ENCODE assay signal across 25 mouse cellular contexts in the genomic region with DNA sequence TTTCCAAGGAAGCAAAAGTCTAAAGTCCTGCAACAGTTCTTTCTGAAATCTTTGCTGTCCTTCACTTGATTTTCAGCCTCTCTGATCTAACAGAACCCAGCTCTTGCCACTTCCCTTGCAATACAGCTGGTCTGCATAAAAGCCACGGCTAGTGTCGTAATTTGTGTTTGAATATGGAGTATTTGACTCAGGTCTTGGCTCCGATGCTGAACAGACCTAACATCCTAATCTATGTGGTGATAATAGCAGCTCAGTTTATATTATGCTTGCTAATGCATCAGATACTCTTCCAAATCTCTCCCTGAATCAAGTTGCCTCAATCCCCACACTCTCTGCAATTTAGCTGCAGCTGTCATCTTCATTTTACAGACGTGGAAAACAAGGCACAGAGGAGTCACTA.
DNase-seq lines count a peak whose midpoint lies in the region; ATAC-seq and TF ChIP-seq lines count a peak whose summit lies in the region.
"Had no signal": no experiment of that assay in that cellular context is flagged by ENCODE, and none has a peak within 500 bp of the region (broad histone marks: within the 10 kb centered on the region; RNA-seq: fewer than 3 reads in every experiment).

No protein-coding gene starts in this region.

- no peaks in the 10 kb centered on the region for H3K36me3 ChIP-seq in lung, embryonic 14.5 days (ENCODE audit: insufficient read depth)
- H3K36me3 ChIP-seq in stomach, embryonic 16.5 days (ENCODE audit: control insufficient read depth, insufficient read depth, low read length): no peaks in the 10 kb centered on the region
- H3K36me3 ChIP-seq: embryonic facial prominence, embryonic 15.5 days; forebrain, embryonic 10.5 days; G1E; hindbrain, embryonic 13.5 days had no signal

- intact Hi-C loops in heart, postnatal 36 days (cut with DNase I): no loop called here

- H3K27ac ChIP-seq in lung, embryonic 14.5 days (ENCODE audit: low read depth): no peak overlapping the region
- no peak overlapping the region for H3K27ac ChIP-seq in stomach, embryonic 16.5 days (ENCODE audit: low read length)
- H3K27ac ChIP-seq: embryonic facial prominence, embryonic 15.5 days; forebrain, embryonic 10.5 days; gastrocnemius, adult 2 months; hindbrain, embryonic 13.5 days had no signal

- 34% methylated on average over 4 of the region's 4 CpGs for WGBS in lung, embryonic 14.5 days
- WGBS in stomach, embryonic 16.5 days: 39% methylated on average over 4 of the region's 4 CpGs

- no peaks in the 10 kb centered on the region for H3K4me1 ChIP-seq in lung, embryonic 14.5 days (ENCODE audit: insufficient read depth)
- H3K4me1 ChIP-seq in stomach, embryonic 16.5 days (ENCODE audit: control insufficient read depth, insufficient read depth, low read length): no peaks in the 10 kb centered on the region
- H3K4me1 ChIP-seq: embryonic facial prominence, embryonic 15.5 days; forebrain, embryonic 10.5 days; hindbrain, embryonic 13.5 days had no signal

- H3K4me3 ChIP-seq in lung, embryonic 14.5 days (ENCODE audit: low read depth, low read length): no peak overlapping the region
- no peak overlapping the region for H3K4me3 ChIP-seq in stomach, embryonic 16.5 days (replicated peaks; ENCODE audit: low read length)
- H3K4me3 ChIP-seq: embryonic facial prominence, embryonic 15.5 days; erythroblast, embryonic 14.5 days; forebrain, embryonic 10.5 days; gastrocnemius, adult 2 months; hindbrain, embryonic 13.5 days had no signal

- H3K27me3 ChIP-seq in lung, embryonic 14.5 days (ENCODE audit: insufficient read depth, low read length): no peaks in the 10 kb centered on the region
- H3K27me3 ChIP-seq in stomach, embryonic 16.5 days (ENCODE audit: control insufficient read depth, insufficient read depth, low read length): no peaks in the 10 kb centered on the region
- H3K27me3 ChIP-seq: embryonic facial prominence, embryonic 15.5 days; hindbrain, embryonic 13.5 days had no signal

- no peak for TF ChIP-seq CTCF in lung, embryonic 14.5 days (IDR thresholded peaks at IDR 0.05; ENCODE audit: low read depth)

- H3K9ac ChIP-seq in lung, embryonic 14.5 days: no peak overlapping the region
- H3K9ac ChIP-seq in stomach, embryonic 16.5 days (ENCODE audit: low read length): no peak overlapping the region
- H3K9ac ChIP-seq: embryonic facial prominence, embryonic 15.5 days; hindbrain, embryonic 13.5 days had no signal

- ATAC-seq in lung, embryonic 14.5 days (ENCODE audit: insufficient read depth): peak; percentile 74; the same call in 1 of the 2 replicates
- peak; percentile 69; the same call in 1 of the 2 replicates for ATAC-seq in stomach, embryonic 16.5 days (ENCODE audit: insufficient read depth, low FRiP score)
- ATAC-seq: CD4-positive, CD25-positive, alpha-beta regulatory T cell, adult 4 months; forebrain, embryonic 14.5 days had no signal

- H3K9me3 ChIP-seq in lung, embryonic 14.5 days (ENCODE audit: low read depth, low read length): no peaks in the 10 kb centered on the region
- H3K9me3 ChIP-seq in stomach, embryonic 16.5 days (replicated peaks; ENCODE audit: control insufficient read depth, low read length): no peaks in the 10 kb centered on the region
- H3K9me3 ChIP-seq: embryonic facial prominence, embryonic 15.5 days; forebrain, embryonic 10.5 days; hindbrain, embryonic 13.5 days had no signal

- no peak overlapping the region for H3K4me2 ChIP-seq in lung, embryonic 14.5 days
- no peak overlapping the region for H3K4me2 ChIP-seq in stomach, embryonic 16.5 days (ENCODE audit: low read depth, low read length)
- H3K4me2 ChIP-seq: embryonic facial prominence, embryonic 15.5 days; hindbrain, embryonic 13.5 days had no signal

- DNase-seq in heart, adult 11 months: peak; percentile 68
- DNase-seq in heart, postnatal 36 days: no peak
- peak; percentile 69 for DNase-seq in lung, embryonic 14.5 days
- DNase-seq in lung, postnatal 25 days (ENCODE audit: low spot score): no peak
- DNase-seq in lung, postnatal 10 days: peak; percentile 6
- no peak for DNase-seq in lung, postnatal 36 days
- DNase-seq in gastrocnemius, postnatal 10 days: no peak
- DNase-seq: adrenal gland, postnatal 10 days; B cell, adult 2 months; cerebellum, adult 11 months; cerebellum, adult 8-10 months; cerebellum, postnatal 14 days; embryo, embryonic 11 days; gastrocnemius, adult 2 months; gastrocnemius, postnatal 36 days; heart, adult 18-20 months; heart, postnatal 10 days had no signal

Comparison
In these comparisons a context has a peak if more than half of its experiments do, and no peak if none do; other contexts are left out.
1. DNase-seq: peak in heart, adult 11 months (single experiment), lung, embryonic 14.5 days (single experiment) and lung, postnatal 10 days (single experiment); none in heart, postnatal 36 days (0 of 2), lung, postnatal 25 days (single experiment), lung, postnatal 36 days (single experiment) and gastrocnemius, postnatal 10 days (single experiment).